Mouse (Mus musculus): ENCODE measurements around the gene Sirt2.

GRCm38 (mm10) chr7:28766173-28766879, at the start of gene Sirt2:
- peak; percentile 15; the same call in 1 of the 2 replicates for TF ChIP-seq GATA1 (IDR thresholded peaks at IDR 0.05; ENCODE audit: low read length)
- no peak for TF ChIP-seq TAL1 (IDR thresholded peaks at IDR 0.05; ENCODE audit: low read length)

Measured in erythroblast, embryonic 14.5 days (primary cell).